Mouse (Mus musculus) brain, embryonic 14.5 days (tissue): ENCODE results near the gene Rhbdl1.

Experiments
- CTCF ChIP-seq: fragments of 200-500 bp; IDR thresholded peaks from 2 replicates; pipeline ENCODE4 v1.5.1; 2012; ENCODE audit warnings: inconsistent platforms, mild to moderate bottlenecking, moderate library complexity, borderline replicate concordance; ENCODE audit not compliant: insufficient read depth, insufficient read length; ENCODE audit errors: extremely low read depth
- POLR2A ChIP-seq: fragments of 200-500 bp; IDR thresholded peaks from 2 replicates; pipeline ENCODE4 v1.6.1; 2012; ENCODE audit warnings: mild to moderate bottlenecking, inconsistent platforms, borderline replicate concordance; ENCODE audit not compliant: poor library complexity, insufficient read depth, insufficient read length, severe bottlenecking; ENCODE audit errors: extremely low read depth

GRCm38 (mm10) chr17:25813471-25813870 lies 23.6 kb downstream of the Rhbdl1 start:
- TF ChIP-seq POLR2A (no peak), CTCF (peak; percentile 54; the same call in 1 of the 2 replicates)
